Mouse (Mus musculus): ENCODE measurements around the gene Eipr1. TPM values are rescaled to one million over a fixed set of nuclear protein-coding genes. Genes with fewer than 3 reads are reported as not detected.

Eipr1 gene
- total and polyA plus RNA-seq, 3 experiments, result 33.3 to 35.4 (median 34.4) TPM

DNA sequence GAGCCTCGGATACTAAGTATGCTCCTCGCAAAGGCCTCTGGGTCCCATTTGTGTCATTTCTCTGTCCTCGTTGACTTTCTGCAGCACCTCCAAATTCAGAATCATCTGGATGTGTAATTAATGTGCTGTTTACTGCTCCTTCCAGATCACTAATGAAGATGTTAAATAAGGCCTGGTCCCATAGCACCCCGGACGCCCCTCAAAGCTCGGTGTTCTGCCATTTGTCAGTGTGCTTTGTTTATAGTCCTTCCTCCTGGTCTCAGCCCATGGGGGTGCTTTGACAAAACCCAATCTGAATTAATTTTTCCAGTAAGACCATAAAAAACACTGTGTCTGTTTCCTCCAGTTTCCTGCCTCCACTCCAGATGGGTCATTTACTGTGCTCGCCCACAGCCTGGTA is 28.6 kb downstream of the Eipr1 start:
- Histone ChIP-seq H3K4me3 (replicated peaks in 1 of 3; ENCODE audit: low read depth in 2 of 3, low read length in 2 of 3, poor library complexity in 1 of 3) (no peak overlapping the region), H3K4me1 (ENCODE audit: control insufficient read depth in 1 of 2, insufficient read depth in 2 of 2) (peaks cover 0 to 14% of the 10 kb centered on the region in 2 experiments; a peak in 3 of 4 replicates), H3K9me3 (replicated peaks; ENCODE audit: low read length) (no peaks in the 10 kb centered on the region), H3K9ac (ENCODE audit: insufficient read depth, low read depth) (no peak overlapping the region), H3K27ac (ENCODE audit: insufficient read depth, low read depth) (no peak overlapping the region), H3K27me3 (replicated peaks) (no peaks in the 10 kb centered on the region), H3K79me2 (replicated peaks; ENCODE audit: control insufficient read depth, extremely low read depth, insufficient read depth, poor library complexity, severe bottlenecking) (no peaks in the 10 kb centered on the region; the same call in 1 of the 2 replicates), H3K36me3 (replicated peaks in 1 of 2; ENCODE audit: control insufficient read depth in 1 of 2, insufficient read depth in 1 of 2, low read length in 1 of 2) (peaks cover 0 to 29% of the 10 kb centered on the region in 2 experiments), H3K4me2 (ENCODE audit: insufficient read depth, low read depth, poor library complexity, severe bottlenecking) (no peak overlapping the region)
- in situ Hi-C loops (cut with MboI; ENCODE audit: low pct_ligation_motif_present, low pct_unique_long_range_greater_than_20kb, low sequenced_read_pairs), result no loop called here
- DNase-seq (ENCODE audit: extremely low read depth), result no peak
- no peak for TF ChIP-seq EP300 (IDR thresholded peaks at IDR 0.05; ENCODE audit: low read length)
- TF ChIP-seq CHD2 (IDR thresholded peaks at IDR 0.05; ENCODE audit: low read length), result no peak
- no peak for TF ChIP-seq NELFE (IDR thresholded peaks at IDR 0.05; ENCODE audit: low read depth, low read length)
- no peak for TF ChIP-seq MXI1 (IDR thresholded peaks at IDR 0.05; ENCODE audit: low read depth, low read length)
- no peak for TF ChIP-seq USF2 (conservative IDR thresholded peaks at IDR 0.05; ENCODE audit: low read depth, low read length)
- TF ChIP-seq RAD21 (IDR thresholded peaks at IDR 0.05; ENCODE audit: low read depth, low read length), result no peak
- no peak for TF ChIP-seq ELF1 (IDR thresholded peaks at IDR 0.05; ENCODE audit: low read depth, low read length)
- no peak for TF ChIP-seq MYC (IDR thresholded peaks at IDR 0.05; ENCODE audit: low read depth, low read length)
- TF ChIP-seq ZMIZ1 (IDR thresholded peaks at IDR 0.05; ENCODE audit: low read depth, low read length), result no peak
- TF ChIP-seq MEF2A (IDR thresholded peaks at IDR 0.05; ENCODE audit: borderline replicate concordance, low read depth, low read length), result no peak
- no peak for TF ChIP-seq ZNF384 (IDR thresholded peaks at IDR 0.05; ENCODE audit: low read depth, low read length)
- no peak for TF ChIP-seq ETS1 (conservative IDR thresholded peaks at IDR 0.05; ENCODE audit: low read depth, low read length)
- no peak for TF ChIP-seq GABPA (IDR thresholded peaks at IDR 0.05; ENCODE audit: insufficient replicate concordance, low read depth, low read length)
- no peak for TF ChIP-seq IRF4 (IDR thresholded peaks at IDR 0.05; ENCODE audit: low read depth, low read length)
- TF ChIP-seq RCOR1 (conservative IDR thresholded peaks at IDR 0.05; ENCODE audit: low read depth, low read length), result no peak
- no peak for TF ChIP-seq UBTF (IDR thresholded peaks at IDR 0.05; ENCODE audit: low read depth, low read length)
- no peak for TF ChIP-seq SMC3 (IDR thresholded peaks at IDR 0.05; ENCODE audit: low read depth, low read length)
- TF ChIP-seq PAX5 (IDR thresholded peaks at IDR 0.05; ENCODE audit: low read length), result no peak
- dilution Hi-C loops (cut with MboI; ENCODE audit: extremely low pct_ligation_motif_present, extremely low pct_unique_long_range_greater_than_20kb, low sequenced_read_pairs), result no loop called here

DNA sequence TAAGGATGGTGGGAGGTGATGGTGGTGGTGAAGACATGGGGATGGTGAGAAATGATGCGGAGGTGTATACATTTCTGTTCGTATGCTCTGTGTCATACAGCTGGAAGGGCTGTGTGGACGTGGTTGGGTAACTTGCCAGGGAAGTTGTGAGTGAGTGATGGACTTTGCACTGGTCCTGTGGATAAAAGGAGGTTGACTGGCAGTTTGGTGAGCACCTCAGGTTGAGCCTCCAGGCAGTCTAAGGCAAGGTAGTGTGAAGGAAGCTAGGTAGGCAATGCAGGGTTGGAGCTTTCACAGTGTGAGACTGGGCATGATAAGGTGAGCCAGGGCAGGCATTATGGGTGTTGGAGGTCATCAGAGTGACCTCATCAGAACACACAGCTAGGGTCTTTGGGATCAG is 31.0 kb downstream of the Eipr1 start:
- Histone ChIP-seq H3K4me3 (replicated peaks in 1 of 3; ENCODE audit: low read depth in 2 of 3, low read length in 2 of 3, poor library complexity in 1 of 3) (no peak overlapping the region), H3K27me3 (replicated peaks) (no peaks in the 10 kb centered on the region), H3K27ac (ENCODE audit: insufficient read depth, low read depth) (no peak overlapping the region), H3K4me1 (ENCODE audit: control insufficient read depth in 1 of 2, insufficient read depth in 2 of 2) (peaks cover 0 to 14% of the 10 kb centered on the region in 2 experiments; a peak in 3 of 4 replicates), H3K36me3 (replicated peaks in 1 of 2; ENCODE audit: control insufficient read depth in 1 of 2, insufficient read depth in 1 of 2, low read length in 1 of 2) (peaks cover 0 to 33% of the 10 kb centered on the region in 2 experiments), H3K9me3 (replicated peaks; ENCODE audit: low read length) (no peaks in the 10 kb centered on the region), H3K4me2 (ENCODE audit: insufficient read depth, low read depth, poor library complexity, severe bottlenecking) (no peak overlapping the region), H3K9ac (ENCODE audit: insufficient read depth, low read depth) (no peak overlapping the region), H3K79me2 (replicated peaks; ENCODE audit: control insufficient read depth, extremely low read depth, insufficient read depth, poor library complexity, severe bottlenecking) (no peaks in the 10 kb centered on the region; the same call in 1 of the 2 replicates)
- in situ Hi-C loops (cut with MboI; ENCODE audit: low pct_ligation_motif_present, low pct_unique_long_range_greater_than_20kb, low sequenced_read_pairs), result no loop called here
- dilution Hi-C loops (cut with MboI; ENCODE audit: extremely low pct_ligation_motif_present, extremely low pct_unique_long_range_greater_than_20kb, low sequenced_read_pairs), result no loop called here
- DNase-seq (ENCODE audit: extremely low read depth), result no peak
- TF ChIP-seq MXI1 (IDR thresholded peaks at IDR 0.05; ENCODE audit: low read depth, low read length) (no peak), USF1 (IDR thresholded peaks at IDR 0.05; ENCODE audit: low read depth, low read length) (no peak), NELFE (IDR thresholded peaks at IDR 0.05; ENCODE audit: low read depth, low read length) (no peak), E2F4 (IDR thresholded peaks at IDR 0.05; ENCODE audit: insufficient replicate concordance, low read depth, low read length) (no peak), CTCF (conservative IDR thresholded peaks at IDR 0.05 in 1 of 2, IDR thresholded peaks at IDR 0.05 in 1 of 2; ENCODE audit: low read depth in 2 of 2, low read length in 2 of 2) (no peak), JUND (conservative IDR thresholded peaks at IDR 0.05; ENCODE audit: low read depth, low read length) (no peak), JUN (IDR thresholded peaks at IDR 0.05; ENCODE audit: insufficient read depth, low read depth, low read length) (no peak), ZC3H11A (IDR thresholded peaks at IDR 0.05; ENCODE audit: low read depth, low read length) (no peak), BHLHE40 (IDR thresholded peaks at IDR 0.05; ENCODE audit: low read depth, low read length) (no peak), POLR2A (IDR thresholded peaks at IDR 0.05; ENCODE audit: low read depth, low read length) (no peak), GABPA (IDR thresholded peaks at IDR 0.05; ENCODE audit: insufficient replicate concordance, low read depth, low read length) (no peak), TBP (conservative IDR thresholded peaks at IDR 0.05; ENCODE audit: low read depth, low read length) (no peak), MYC (IDR thresholded peaks at IDR 0.05; ENCODE audit: low read depth, low read length) (no peak), ZKSCAN1 (IDR thresholded peaks at IDR 0.05; ENCODE audit: borderline replicate concordance, low read depth, low read length) (no peak), ETS1 (conservative IDR thresholded peaks at IDR 0.05; ENCODE audit: low read depth, low read length) (no peak), TCF12 (IDR thresholded peaks at IDR 0.05; ENCODE audit: low read depth, low read length) (no peak), NRF1 (IDR thresholded peaks at IDR 0.05; ENCODE audit: low read depth, low read length) (no peak)

All from CH12.LX (cell line).